In genomic region chrX:167233104-167233687, GRCm38 (mm10) we compare ENCODE assay signal across 8 mouse cellular contexts. TPM values are rescaled to one million over a fixed set of nuclear protein-coding genes. Genes with fewer than 3 reads are reported as not detected.
DNase-seq lines count a peak whose midpoint lies in the region; ATAC-seq lines count a peak whose summit lies in the region.

No protein-coding gene starts in this region.

- no peaks in the 10 kb centered on the region for H3K9me3 ChIP-seq in limb, embryonic 15.5 days

- no peak overlapping the region for H3K4me3 ChIP-seq in limb, embryonic 15.5 days

- no peak; the same call in 1 of the 2 replicates for ATAC-seq in limb, embryonic 15.5 days (ENCODE audit: insufficient number of reproducible peaks, low FRiP score, low TSS enrichment, low read depth)

- peak overlapping the region; percentile 33; the same call in 1 of the 2 replicates for H3K27ac ChIP-seq in limb, embryonic 15.5 days

- no peaks in the 10 kb centered on the region for H3K36me3 ChIP-seq in limb, embryonic 15.5 days

- no peaks in the 10 kb centered on the region for H3K4me1 ChIP-seq in limb, embryonic 15.5 days

- DNase-seq in urinary bladder, postnatal 36 days (ENCODE audit: low spot score in 2 of 2), result peak; percentile 64 to 73
- no peak for DNase-seq in urinary bladder, postnatal 10 days (ENCODE audit: low spot score)
- peak; percentile 64 to 76 for DNase-seq in cerebellum, postnatal 36 days
- DNase-seq in gastrocnemius, postnatal 14 days, result peak; percentile 42
- DNase-seq in kidney, adult 18-20 months, result peak; percentile 74
- DNase-seq in natural killer cell, adult 2 months (ENCODE audit: low spot score in 2 of 2), result peak; percentile 45 to 69
- peak; percentile 22 for DNase-seq in testis, postnatal 14 days (ENCODE audit: low spot score)

- H3K27me3 ChIP-seq in limb, embryonic 15.5 days, result 0 out of 2 replicates have a peak, but pooled peaks cover 14% of the 10 kb centered on the region

- intact Hi-C loops in gastrocnemius, postnatal 14 days (cut with DNase I; ENCODE audit: low total_unique reads), result loop anchor here (2.0 kb wide), 1 partner anchor 572 kb away; no protein-coding TSS in a partner anchor

- no peak overlapping the region for H3K9ac ChIP-seq in limb, embryonic 15.5 days

- WGBS in limb, embryonic 15.5 days, result 27% methylated on average over 9 of the region's 9 CpGs

- H3K4me2 ChIP-seq in limb, embryonic 15.5 days, result no peak overlapping the region

RNA-seq across cellular contexts. Expression of gene Tmsb4x, which starts 24.1 kb away (rescaled TPM):
- 100 to 1,000 TPM; 342 to 412 TPM for total RNA-seq in gastrocnemius, postnatal 14 days (2021)
- polyA plus RNA-seq in limb, embryonic 15.5 days (2015; fragmentation: Nextera tagmentation; extraction: Ambion mirVana), result 2,673 and 2,803 TPM in 2 replicates

RNA-seq across cellular contexts. Expression of gene Tlr8, which starts 30.9 kb away (rescaled TPM):
- under 1 TPM; 0.45 to 0.95 TPM for total RNA-seq in gastrocnemius, postnatal 14 days (2021)
- 0.52 and 1.0 TPM in 2 replicates for polyA plus RNA-seq in limb, embryonic 15.5 days (2015; fragmentation: Nextera tagmentation; extraction: Ambion mirVana)
